Mouse (Mus musculus) C2C12 (cell line): ENCODE results near the gene Gm49339. TPM values are rescaled to one million over a fixed set of nuclear protein-coding genes. Genes with fewer than 3 reads are reported as not detected.
A peak's percentile ranks its signal among the peaks of the same experiment; 100 is the strongest.

Source experiments
- H3K27me3 ChIP-seq: one replicate; pipeline ENCODE4 v1.6.1; 2011; ENCODE audit not compliant: control insufficient read depth, insufficient read depth, insufficient read length
- H3K36me3 ChIP-seq: one replicate; pipeline ENCODE4 v1.6.1; 2011; ENCODE audit not compliant: control insufficient read depth, insufficient read depth
- H3K4me3 ChIP-seq: one replicate; pipeline ENCODE4 v1.5.1; 2011; ENCODE audit warnings: mild to moderate bottlenecking, control low read depth; ENCODE audit not compliant: poor library complexity, insufficient read depth, severe bottlenecking
- H3K79me2 ChIP-seq: one replicate; pipeline ENCODE4 v1.6.1; 2011; ENCODE audit not compliant: control insufficient read depth, insufficient read depth
- H3K79me3 ChIP-seq: one replicate; pipeline ENCODE4 v1.6.1; 2011; ENCODE audit warnings: low read depth, control low read depth
- H3ac ChIP-seq: one replicate; pipeline ENCODE3; 2011; ENCODE audit warnings: low read depth; ENCODE audit not compliant: control insufficient read depth, insufficient read length
- CEBPB ChIP-seq: IDR thresholded peaks from one replicate; pipeline ENCODE4 v1.6.1; 2011; ENCODE audit warnings: low read depth, mild to moderate bottlenecking, control low read depth, moderate library complexity
- CTCF ChIP-seq: IDR thresholded peaks from one replicate; pipeline ENCODE4 v1.5.1; 2011; ENCODE audit not compliant: control insufficient read depth, insufficient read depth, insufficient read length
- FOSL1 ChIP-seq: IDR thresholded peaks from one replicate; pipeline ENCODE4 v1.8.0; 2011; ENCODE audit warnings: mild to moderate bottlenecking, low read length; ENCODE audit not compliant: poor library complexity, insufficient read depth, severe bottlenecking
- MAX ChIP-seq: IDR thresholded peaks from one replicate; pipeline ENCODE4 v1.6.1; 2011; ENCODE audit warnings: mild to moderate bottlenecking, control low read depth
- MYOD1 ChIP-seq: IDR thresholded peaks from one replicate; pipeline ENCODE4 v1.6.1; 2011; ENCODE audit warnings: low read depth; ENCODE audit not compliant: control insufficient read depth, insufficient read length
- MYOG ChIP-seq: IDR thresholded peaks from one replicate; pipeline ENCODE4 v1.6.1; 2011; ENCODE audit not compliant: control insufficient read depth, insufficient read length; ENCODE audit errors: extremely low read depth
- USF1 ChIP-seq: IDR thresholded peaks from one replicate; pipeline ENCODE4 v1.6.1; 2011; ENCODE audit warnings: low read depth, mild to moderate bottlenecking, control low read depth, moderate library complexity
- polyA plus RNA-seq: library from polyadenylated mRNA; unstranded; fragments of >200 nt; fragmentation: generic; extraction: Trizol; gene quantifications from one replicate; pipeline ENCODE4 v1.2.1, GENCODE M21; 2012; ENCODE audit warnings: missing spikeins

The Gm49339 gene
- polyA plus RNA-seq, 1 experiment: not detected

DNA sequence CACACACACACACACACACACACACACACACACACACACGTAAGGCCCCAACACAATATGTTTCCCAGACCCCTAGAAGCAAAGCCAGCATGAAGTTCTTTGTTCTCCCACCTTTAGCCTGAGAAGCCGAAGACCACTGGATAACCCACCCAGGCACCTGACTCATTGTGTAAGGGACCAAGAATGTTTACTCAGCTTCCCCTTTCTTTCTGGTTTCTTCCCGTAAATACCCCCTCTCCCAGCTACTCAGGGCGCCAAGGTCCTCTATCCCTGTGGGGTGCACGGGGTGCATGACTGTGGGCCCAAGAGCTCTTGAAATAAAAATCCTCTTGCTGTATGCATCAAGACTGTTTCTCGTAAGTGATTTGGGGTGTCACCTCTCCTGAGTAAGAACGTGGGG, 45.7 kb downstream of the Gm49339 start:
- Histone ChIP-seq H3K27me3 (no peaks in the 10 kb centered on the region), H3K4me3 (no peak overlapping the region), H3K36me3 (no peaks in the 10 kb centered on the region), H3K79me2 (no peaks in the 10 kb centered on the region), H3K79me3 (no peaks in the 10 kb centered on the region), H3ac (no peak overlapping the region)
- TF ChIP-seq MAX (no peak), MYOD1 (no peak), CTCF (no peak), CEBPB (no peak), USF1 (no peak), FOSL1 (no peak), MYOG (no peak)

DNA sequence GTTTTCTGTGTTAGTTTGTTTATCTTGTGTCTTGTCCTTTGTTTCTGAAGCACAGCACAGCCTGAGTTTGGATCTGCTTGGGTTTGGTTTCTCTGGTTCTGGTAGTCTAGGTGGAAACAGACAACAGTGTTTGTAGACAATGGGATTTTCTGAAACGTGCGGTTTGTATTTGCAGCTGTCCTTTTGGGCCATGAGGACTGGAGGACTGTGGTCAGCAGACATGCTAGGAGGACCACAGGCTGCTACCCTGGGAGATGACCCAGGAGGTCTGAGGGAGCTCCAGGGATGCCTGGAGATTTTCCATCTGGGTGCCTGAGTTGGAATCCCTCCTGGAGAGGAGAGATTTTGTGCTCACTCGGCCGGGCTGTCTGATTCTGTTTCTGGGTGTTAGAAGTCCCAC, 46.2 kb downstream of the Gm49339 start:
- Histone ChIP-seq H3K79me2 (no peaks in the 10 kb centered on the region), H3ac (no peak overlapping the region), H3K36me3 (no peaks in the 10 kb centered on the region), H3K79me3 (no peaks in the 10 kb centered on the region), H3K27me3 (no peaks in the 10 kb centered on the region), H3K4me3 (no peak overlapping the region)
- TF ChIP-seq CTCF (no peak), MYOD1 (peak; percentile 72), MAX (no peak), FOSL1 (no peak)

DNA sequence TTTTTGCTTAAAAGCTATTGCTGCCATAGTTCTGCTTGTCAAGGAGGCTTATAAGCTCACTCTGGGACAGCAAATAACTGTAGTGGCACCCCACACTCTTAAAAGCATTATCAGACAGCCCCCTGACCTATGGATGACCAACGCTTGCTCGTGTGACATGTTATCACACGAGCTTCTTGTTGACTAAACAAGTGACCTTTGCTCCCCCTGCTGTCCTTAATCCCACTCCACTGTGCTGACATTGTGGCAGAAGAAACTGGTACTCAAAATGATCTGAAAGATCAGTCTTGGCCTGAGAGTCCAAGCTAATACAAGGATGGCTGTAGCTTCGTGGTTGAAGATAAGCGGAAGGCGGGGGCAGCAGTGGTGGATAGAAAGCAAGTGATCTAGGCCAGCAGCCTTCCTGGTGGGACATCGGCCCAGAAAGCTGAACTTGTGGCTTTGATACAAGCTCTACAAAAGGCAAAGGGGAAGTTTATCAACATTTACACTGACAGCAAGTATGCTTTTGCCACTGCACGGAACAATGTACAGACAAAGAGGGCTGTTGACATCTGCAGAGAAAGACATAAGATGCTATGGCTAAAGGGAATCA, 48.5 kb downstream of the Gm49339 start:
- TF ChIP-seq CEBPB (no peak), CTCF (no peak), FOSL1 (no peak), MYOG (no peak), USF1 (no peak), MYOD1 (no peak), MAX (no peak)
- H3K79me3 ChIP-seq: no peaks in the 10 kb centered on the region
- H3K36me3 ChIP-seq: no peaks in the 10 kb centered on the region
- H3K27me3 ChIP-seq: no peaks in the 10 kb centered on the region
- H3K4me3 ChIP-seq: no peak overlapping the region
- H3ac ChIP-seq: no peak overlapping the region
- H3K79me2 ChIP-seq: no peaks in the 10 kb centered on the region

DNA sequence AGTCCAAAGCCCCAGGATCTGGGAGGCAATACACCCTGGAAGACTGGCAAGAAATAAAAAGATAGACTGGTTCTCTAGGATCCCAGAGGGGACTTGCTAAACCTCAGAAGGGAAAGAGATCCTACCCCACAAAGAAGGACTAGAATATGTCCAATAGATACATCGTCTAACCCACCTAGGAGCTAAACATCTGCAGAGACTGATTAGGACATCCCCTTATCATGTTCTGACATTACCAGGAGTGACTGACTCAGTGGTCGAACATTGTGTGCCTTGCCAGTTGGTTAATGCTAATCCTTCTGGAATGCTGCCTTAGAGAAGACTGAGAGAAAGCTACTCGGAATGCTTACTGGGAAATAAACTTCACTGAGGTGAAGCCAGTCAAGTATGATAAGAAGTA, 49.1 kb downstream of the Gm49339 start:
- Histone ChIP-seq H3K79me2 (no peaks in the 10 kb centered on the region), H3K36me3 (no peaks in the 10 kb centered on the region), H3K27me3 (no peaks in the 10 kb centered on the region), H3K4me3 (no peak overlapping the region), H3K79me3 (no peaks in the 10 kb centered on the region), H3ac (no peak overlapping the region)
- TF ChIP-seq CEBPB (no peak), CTCF (no peak), MAX (no peak), MYOG (no peak), USF1 (no peak), FOSL1 (no peak), MYOD1 (no peak)

DNA sequence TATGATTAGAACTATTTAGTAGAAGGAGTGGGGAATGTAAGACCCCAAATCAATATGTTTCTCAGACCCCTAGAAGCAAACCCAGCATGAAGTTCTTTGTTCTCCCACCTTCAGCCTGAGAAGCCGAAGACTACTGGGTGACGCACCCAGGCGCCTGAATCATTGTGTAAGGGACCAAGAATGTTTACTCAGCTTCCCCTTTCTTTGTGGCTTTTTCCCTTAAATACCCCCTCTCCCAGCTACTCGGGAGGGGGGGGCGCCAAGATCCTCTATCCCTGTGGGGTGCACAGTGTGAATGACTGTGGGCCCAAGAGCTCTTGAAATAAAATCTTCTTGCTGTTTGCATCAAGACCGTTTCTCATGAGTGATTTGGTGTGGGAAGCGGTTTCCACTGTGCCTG, 50.4 kb downstream of the Gm49339 start:
- no peaks in the 10 kb centered on the region for H3K27me3 ChIP-seq
- H3K79me3 ChIP-seq: no peaks in the 10 kb centered on the region
- H3K4me3 ChIP-seq: no peak overlapping the region
- H3ac ChIP-seq: no peak overlapping the region
- H3K36me3 ChIP-seq: no peaks in the 10 kb centered on the region
- H3K79me2 ChIP-seq: no peaks in the 10 kb centered on the region
- TF ChIP-seq USF1 (no peak), FOSL1 (no peak)

Other genes starting within 250 kb of the Gm49339 start
- not detected for gene Lilr4b, start within 50 bp of the Gm49339 start, polyA plus RNA-seq
- 0.06 TPM for gene Lilrb4a, start 10.3 kb downstream of the Gm49339 start, polyA plus RNA-seq
- gene Fam162b, start 109.9 kb downstream of the Gm49339 start, polyA plus RNA-seq: not detected
- not detected for gene Gprc6a, start 150.8 kb downstream of the Gm49339 start, polyA plus RNA-seq
- gene Rfx6, start 197.1 kb downstream of the Gm49339 start, polyA plus RNA-seq: not detected